Mouse (Mus musculus) thymus, postnatal 4 days (tissue): Measurements from ENCODE around the gene Gchfr.

ENCODE experiments used
- DNase-seq: peaks from one replicate; pipeline ENCODE4 v3.0.0; 2021

Gene Gchfr

GRCm38 (mm10) chr2:119166901-119167865 lies at the start of gene Gchfr:
Gchfr (plus strand) TSS chr2:119167773.
- DNase-seq = peak; percentile 27

- no peak for DNase-seq
Measured at GRCm38 (mm10) chr2:119136346-119136898, 31.2 kb upstream of the Gchfr start.

- peak; percentile 39 for DNase-seq
Measured at GRCm38 (mm10) chr2:119145199-119145598, 22.4 kb upstream of the Gchfr start.

GRCm38 (mm10) chr2:119146435-119146834 lies 21.1 kb upstream of the Gchfr start:
- DNase-seq = no peak

- no peak for DNase-seq
Measured at GRCm38 (mm10) chr2:119147160-119147678, 20.4 kb upstream of the Gchfr start.

- DNase-seq = no peak
Measured at GRCm38 (mm10) chr2:119147775-119148174, 19.8 kb upstream of the Gchfr start.

GRCm38 (mm10) chr2:119152255-119152654 lies 15.3 kb upstream of the Gchfr start:
- DNase-seq = no peak

- no peak for DNase-seq
Measured at GRCm38 (mm10) chr2:119154683-119155082, 12.9 kb upstream of the Gchfr start.

GRCm38 (mm10) chr2:119155388-119155787 lies 12.2 kb upstream of the Gchfr start:
- no peak for DNase-seq

- no peak for DNase-seq
Measured at GRCm38 (mm10) chr2:119156081-119156680, 11.4 kb upstream of the Gchfr start.

GRCm38 (mm10) chr2:119156681-119157572 lies 10.6 kb upstream of the Gchfr start, which contains the start of gene Rmdn3:
Rmdn3 (minus strand) TSS chr2:119157034.
- DNase-seq = peak; percentile 97

GRCm38 (mm10) chr2:119157836-119158235 lies 9.7 kb upstream of the Gchfr start:
- DNase-seq = no peak

- DNase-seq = no peak
Measured at GRCm38 (mm10) chr2:119161247-119161646, 6.3 kb upstream of the Gchfr start.

GRCm38 (mm10) chr2:119163135-119163534 lies 4.4 kb upstream of the Gchfr start:
- DNase-seq = no peak

GRCm38 (mm10) chr2:119163999-119164398 lies 3.6 kb upstream of the Gchfr start:
- DNase-seq = no peak

- no peak for DNase-seq
Measured at GRCm38 (mm10) chr2:119165401-119165800, 2.2 kb upstream of the Gchfr start.

- no peak for DNase-seq
Measured at GRCm38 (mm10) chr2:119167866-119168256, 288 bp downstream of the Gchfr start.

- no peak for DNase-seq
Measured at GRCm38 (mm10) chr2:119170282-119170681, 2.7 kb downstream of the Gchfr start.

GRCm38 (mm10) chr2:119171574-119171973 lies 4.0 kb downstream of the Gchfr start:
- DNase-seq = no peak

- no peak for DNase-seq
Measured at GRCm38 (mm10) chr2:119172446-119172845, 4.9 kb downstream of the Gchfr start.

- no peak for DNase-seq
Measured at GRCm38 (mm10) chr2:119172862-119173576, 5.4 kb downstream of the Gchfr start.
